Mouse (Mus musculus): ENCODE results near the gene Rnf4.

Rnf4 gene

DNA sequence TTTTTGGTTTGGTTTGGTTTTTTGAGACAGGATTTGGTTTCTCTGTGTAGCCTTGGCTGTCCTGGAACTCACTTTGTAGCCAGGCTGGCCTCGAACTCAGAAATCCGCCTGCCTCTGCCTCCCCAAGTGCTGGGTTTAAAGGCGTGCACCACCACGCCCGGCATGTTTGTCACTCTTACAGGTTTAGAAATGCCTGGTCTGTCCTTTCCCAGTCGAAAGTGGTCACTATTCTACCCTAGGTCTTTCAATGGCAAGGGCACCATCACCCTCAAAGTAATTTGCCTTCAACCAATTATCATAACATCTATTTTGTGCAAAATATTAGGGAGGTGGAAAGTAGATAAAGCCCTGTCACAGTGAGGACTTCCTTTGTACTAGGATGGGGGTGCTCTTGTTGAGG, 4.2 kb downstream of the Rnf4 start:
- no peak for DNase-seq

DNA sequence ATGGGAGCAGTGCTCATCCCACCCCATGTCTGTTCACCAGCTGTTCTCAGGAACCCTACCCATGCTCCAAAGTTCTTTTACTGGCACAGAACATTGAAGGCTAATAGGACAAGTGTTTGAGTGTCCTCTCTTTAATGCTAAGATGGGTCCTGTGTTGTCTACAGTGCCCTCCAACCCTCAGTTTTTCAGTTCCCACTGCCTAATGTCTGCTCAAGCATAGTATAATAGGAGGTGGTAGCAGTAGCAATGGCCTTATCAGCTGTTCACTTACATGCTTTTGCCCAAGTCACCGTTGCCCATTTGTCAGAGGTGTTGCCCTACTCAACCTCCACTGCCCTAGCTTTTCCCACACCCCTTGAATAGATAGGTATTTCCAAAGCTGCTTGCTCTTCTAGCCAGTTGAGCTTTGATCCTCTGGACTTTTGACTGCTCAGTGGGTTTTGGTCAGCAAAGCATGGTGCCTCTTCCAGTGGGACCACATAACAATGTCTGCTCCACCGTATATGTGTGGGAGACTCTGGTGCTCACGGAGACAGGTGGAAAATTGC, 16.1 kb downstream of the Rnf4 start:
- no peak for DNase-seq

DNA sequence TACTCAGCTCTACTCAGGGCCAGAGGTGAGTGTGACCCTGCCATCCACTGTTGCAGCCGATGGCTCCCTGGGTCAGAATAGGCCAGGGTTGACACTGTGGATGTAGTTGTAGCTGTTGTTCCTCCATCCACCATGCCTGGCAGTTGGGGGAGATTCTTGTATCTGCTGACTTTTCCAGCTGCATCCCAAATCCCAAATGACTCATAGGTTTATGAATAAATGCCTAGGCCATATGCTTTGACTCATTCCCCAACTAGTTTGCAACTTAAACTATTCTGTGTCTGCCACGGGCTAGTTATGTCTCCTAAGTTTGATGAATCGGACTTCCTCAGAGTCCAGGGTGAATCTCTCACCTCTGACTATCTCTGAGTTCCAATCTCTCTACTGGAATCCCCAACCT, 24.2 kb downstream of the Rnf4 start:
- no peak for DNase-seq

DNA sequence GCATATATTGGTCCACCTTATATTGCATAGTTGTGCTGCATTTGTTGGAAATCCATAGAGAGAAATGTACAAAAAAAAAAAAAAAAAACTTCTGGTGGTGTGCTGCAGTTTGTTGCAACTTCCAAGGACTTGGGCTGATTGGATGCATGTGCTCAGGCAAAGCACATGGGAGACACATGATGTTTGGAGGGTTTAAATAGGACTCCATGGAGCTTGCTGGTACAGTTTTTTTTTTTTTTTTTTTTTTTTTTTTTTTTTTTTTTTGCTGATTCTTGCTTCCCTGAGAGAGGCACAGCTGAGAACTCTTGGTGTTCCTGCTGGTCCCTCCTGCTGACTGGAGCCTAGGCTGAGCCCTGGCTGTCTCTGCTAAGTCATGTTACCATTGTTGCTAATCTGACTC, 27.0 kb downstream of the Rnf4 start:
- no peak for DNase-seq

DNA sequence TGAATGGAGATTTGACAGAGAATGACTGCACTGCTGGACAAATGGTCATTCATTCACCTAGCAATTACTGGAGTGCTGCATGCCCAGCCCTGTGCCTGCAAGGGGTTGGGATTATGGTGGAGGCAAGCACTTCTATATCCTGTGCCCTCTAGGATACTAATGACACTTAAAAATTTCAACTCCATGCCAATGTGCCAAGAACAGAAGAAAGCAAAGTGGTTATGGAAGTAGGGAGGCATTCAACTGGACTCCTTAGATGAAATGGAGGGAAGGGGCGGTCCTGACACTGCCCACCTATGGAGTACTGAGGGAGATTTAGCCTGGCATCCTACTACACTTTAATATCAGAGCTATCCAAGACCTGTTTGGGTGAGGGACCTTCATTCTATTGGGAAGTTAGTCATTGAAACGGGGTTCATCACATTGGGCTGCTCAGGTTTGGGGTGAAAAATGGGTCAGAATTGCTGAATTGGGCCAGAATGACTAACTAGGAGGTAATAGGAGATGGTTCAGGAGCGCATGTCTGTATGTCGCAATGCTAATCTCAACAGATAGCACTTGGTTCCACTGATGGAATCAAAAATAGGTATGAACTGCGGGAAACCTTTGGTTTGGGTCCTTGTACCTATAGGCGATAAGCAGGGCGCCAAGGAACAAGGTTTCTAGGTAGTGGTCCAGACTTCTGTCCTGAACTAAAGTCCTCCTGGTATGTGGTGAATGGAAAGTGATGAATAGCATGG, 32.6 kb downstream of the Rnf4 start:
- DNase-seq, result no peak

DNA sequence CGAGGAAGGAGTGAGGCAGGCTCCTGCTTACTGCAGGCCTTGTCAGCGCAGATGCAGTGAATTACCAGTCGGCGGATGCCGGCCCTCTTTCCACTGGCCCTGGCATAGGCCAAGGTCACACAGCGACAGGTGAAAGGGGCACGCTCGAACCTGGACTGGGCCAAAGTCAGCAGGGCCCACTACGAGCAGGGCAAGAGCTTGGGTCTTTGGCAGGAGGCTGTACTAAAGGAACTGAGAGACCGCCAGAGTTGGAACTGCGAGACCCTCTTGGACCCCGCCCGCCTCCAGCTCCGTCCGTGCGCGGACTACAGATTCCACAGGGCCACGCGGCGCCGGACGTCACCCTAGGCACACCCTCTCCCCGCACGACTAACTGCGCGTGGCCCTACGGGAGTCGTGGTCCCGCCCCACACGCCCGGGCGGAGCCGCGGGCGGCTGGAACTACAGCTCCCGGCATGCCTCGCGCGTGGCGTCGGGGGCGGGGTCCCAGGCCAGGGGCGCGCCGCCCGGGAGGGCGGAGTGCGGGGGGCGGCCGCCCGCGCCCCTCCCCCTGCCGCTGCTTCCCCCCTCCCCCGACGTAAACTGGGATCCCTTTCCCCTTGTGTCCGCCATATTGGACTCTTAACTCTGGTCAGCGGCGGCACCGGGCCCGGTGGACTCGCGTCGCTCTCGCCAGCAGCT, 33.4 kb downstream of the Rnf4 start, which contains the start of gene Fam193a:
Fam193a (plus strand) TSS at position 593 of the 681 bp plus-strand sequence.
- peak; percentile 98 for DNase-seq

DNA sequence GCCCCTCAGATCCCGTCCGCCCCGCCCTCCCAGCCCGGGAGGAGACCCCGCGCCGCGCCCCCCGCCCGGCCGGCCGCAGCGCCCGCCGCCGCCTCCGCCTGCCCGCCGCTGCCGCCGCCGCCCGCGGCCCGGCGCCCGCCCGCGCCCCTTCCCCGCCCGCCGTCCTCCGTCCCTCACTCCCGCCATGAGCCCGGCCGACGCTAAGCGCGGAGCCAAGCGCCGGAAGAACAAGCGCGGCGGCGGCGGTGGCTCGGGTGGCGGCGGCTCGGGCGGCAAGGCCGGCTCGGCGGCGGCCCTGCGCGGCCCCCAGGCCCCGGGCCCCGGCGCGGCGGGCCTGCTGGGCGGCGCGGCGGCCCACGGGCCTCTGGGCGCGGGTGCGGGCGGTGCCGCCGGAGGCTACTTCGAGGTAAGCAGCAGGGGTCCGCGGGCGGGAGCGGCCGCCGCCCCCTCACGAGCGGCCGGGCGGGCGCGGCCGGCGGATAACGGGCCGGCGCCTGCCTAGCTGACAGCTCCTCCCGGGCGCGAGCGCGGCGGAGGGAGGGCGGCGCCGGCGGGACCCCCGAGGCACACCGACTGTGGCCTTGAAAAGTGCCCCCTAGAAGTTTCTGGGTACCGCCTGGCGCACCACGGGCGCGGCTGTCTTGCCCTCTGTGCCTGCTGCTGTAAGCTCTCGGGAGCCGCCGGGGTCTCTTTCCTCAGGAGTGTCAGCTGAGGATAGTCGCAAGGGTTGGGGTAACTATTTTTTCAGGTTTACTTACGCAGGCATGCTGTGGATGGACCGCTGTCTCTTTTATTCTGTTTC, 34.1 kb downstream of the Rnf4 start:
- peak; percentile 38 for DNase-seq

DNA sequence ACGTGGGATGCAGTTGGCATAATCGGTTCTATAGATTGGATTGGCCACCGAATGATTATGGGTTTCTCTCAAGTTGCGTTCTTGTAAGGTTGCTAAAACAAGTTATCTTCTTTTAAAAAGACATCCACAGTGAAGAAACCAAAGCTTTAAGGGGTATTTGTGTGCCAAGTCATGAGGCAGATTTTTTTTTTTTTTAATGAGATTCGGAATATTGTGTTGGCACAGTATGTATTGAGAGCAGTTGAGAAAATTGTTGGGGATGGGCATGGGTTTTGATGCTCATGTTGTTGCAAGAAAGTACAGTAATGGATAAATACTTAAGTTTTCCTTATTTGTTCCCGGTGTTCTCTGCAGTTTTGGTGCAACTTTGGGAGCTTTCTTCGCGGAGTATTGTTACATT, 34.8 kb downstream of the Rnf4 start:
- DNase-seq, result no peak

DNA sequence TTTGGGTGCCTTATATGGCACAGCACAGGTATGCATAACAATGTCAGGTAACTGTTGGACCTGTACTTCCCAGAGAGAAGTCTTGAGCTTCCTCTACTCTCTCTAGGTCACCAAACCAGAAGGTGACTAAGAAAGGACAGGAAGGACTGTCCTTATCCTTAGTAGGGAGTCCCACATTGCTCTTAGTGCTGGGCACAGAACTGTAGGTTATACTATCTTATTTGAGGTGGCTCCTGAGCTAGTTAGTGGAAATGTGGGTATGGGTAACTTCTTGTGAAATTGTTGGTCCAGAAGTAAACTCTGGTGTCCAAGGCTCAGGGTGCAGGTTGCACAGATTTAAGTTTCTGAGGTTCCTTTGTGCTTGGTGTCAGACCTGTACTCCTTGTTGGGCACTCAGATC, 36.1 kb downstream of the Rnf4 start:
- DNase-seq, result no peak

DNA sequence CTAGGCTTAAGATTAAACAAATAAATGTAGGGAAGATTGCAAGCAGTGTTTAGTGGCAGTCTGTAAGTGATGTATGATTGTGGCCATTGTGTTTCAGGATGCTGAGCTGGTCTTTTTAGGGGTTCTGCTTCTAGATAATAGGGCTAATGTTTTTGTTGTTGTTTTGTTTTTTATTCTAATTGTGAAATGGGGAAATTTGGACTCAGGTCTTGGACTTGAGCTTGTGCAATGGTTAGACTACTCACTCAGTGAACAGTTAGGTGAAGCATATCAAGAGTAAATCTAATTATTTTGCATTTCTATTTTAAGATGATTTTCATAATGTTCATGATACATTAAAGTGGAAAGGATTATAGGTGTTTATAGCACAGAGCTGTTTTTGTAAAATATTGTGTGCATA, 36.5 kb downstream of the Rnf4 start:
- DNase-seq, result no peak

DNA sequence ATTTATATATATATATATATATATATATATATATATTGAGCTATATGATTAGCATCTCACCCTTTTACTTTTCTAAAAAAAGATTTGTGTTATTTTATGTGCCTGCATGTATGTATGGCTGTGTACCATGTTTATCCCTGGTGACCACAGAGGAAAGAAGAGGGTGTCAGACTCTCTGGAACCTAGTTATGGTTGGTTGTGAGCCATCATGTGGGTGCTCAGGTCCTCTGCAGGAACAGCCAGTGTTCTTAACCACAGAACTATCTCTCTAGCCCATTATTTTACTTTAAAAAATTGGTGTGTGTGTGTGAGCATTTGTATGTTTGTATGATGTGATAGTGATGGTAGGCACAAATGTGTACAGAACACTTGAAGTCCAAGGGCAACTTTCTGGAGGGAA, 42.7 kb downstream of the Rnf4 start:
- no peak for DNase-seq

DNA sequence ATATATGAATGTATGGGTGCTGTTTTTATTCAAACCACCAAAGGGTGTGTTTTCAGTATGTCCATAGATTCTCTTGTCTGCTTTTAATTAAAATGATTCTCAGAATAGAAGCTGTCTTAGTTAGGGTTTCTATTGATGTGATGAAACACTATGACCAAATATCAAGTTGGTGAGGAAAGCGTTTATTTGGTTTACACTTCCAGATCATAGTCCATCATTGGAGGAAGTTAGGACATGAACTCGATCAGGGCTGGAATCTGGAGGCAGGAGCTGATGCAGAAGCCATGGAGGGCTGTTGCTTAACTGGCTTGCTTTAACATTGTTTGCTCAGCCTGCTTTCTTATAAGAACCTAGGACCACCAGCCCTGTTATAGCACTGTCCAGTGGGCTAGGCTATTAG, 45.6 kb downstream of the Rnf4 start:
- DNase-seq, result no peak

DNA sequence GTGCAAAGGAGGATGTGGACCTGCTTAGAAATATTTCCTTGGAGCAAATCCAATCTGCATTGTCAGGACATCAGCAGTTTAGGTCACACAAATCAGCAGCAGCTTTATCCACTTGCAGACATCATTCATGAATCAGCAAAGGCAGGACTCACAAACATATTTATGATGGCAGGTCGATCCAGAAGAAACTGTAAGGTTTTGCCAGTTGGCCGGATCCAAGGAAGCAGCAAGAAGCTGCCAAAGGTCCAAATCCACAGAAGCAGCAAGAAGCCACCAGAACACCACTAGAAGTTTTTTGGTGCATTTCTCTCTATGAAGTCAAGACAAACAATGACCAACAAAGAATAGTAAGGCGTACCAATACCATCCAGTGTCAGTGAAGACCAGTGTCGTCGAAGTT, 49.5 kb downstream of the Rnf4 start:
- DNase-seq, result no peak

DNA sequence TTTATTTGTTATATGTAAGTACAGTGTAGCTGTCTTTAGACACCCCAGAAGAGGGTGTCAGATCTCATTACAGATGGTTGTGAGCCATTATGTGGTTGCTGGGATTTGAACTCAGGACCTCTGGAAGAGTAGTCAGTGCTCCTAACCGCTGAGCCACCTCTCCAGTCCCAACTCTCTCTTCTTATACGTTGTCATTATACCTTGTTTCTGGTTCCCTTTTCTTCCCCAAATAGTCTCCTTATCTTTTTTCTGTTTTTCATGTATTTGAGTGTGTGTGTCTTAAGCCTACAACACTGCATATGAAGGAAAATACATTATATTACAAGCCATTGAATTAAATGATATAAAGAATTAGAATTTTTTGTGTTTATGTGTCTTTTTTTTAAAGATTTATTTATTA, 50.7 kb downstream of the Rnf4 start:
- no peak for DNase-seq

DNA sequence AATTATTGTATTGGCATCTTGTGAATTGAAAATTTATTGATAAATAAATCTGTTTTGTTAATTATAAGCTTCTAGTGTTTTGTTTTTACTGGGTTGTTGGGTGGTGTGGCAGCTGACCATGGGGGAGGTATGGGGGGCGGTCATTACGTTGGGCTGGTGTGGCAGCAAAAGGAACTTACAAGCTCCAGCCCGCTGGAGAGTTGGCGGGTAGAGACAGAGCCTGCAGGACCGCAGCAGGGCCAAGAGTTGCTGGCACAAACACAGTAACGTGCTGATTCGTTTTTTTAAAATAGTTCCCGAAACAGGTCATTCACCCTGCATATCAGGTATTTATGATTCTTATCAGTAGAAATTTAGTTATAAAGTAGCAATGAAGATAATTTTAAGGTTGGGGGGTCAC, 57.2 kb downstream of the Rnf4 start:
- no peak for DNase-seq

DNA sequence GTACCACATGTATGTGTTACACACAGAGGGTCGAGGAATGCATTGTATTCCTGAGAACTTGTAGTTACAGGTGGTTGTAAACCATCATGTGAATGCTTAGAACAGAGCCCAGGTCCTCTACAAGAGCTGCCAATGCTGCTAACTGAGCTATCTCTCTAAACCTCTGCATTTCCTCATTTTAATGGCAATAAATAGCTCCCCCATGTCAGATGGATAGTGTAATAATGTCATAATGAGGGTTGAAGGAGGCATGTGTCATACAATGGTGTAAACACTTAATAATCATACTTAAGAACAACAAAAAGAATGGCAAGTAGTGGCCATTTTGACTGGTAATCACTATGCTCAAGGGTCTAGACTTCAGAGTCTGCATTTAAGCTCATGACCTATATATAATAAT, 59.3 kb downstream of the Rnf4 start:
- DNase-seq, result no peak

DNA sequence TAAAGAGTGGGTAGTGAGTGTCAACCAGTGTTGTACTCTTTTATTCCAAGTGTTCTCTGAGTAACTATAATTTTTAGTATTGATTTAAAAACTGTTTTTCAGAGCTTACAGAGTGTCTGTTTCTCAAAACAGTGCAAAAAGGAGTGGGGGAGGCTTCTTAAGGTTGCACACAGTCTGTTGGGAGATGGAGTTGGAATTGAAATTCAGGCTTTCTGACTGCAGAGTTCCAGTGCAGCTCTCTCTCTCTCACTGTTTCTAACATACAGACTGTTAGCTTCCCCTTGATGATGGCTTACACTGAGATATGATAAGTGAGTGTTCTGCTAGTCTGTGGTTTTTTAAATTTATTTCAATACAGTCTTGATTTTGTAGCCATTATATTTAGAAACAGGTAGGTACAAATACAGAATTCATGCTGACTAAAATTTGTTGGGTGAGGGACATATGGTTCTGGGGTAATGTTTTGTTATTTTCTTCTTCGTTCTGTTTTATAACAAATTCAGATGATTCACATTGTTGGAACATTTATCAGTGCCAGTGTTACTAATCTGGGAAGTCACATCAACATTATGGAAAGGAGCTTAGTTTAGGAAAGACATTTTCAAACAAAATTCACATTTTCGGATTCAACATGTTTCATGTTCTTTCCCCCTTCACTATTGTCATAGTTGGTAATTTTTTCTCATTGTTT, 59.9 kb downstream of the Rnf4 start:
- no peak for DNase-seq

DNA sequence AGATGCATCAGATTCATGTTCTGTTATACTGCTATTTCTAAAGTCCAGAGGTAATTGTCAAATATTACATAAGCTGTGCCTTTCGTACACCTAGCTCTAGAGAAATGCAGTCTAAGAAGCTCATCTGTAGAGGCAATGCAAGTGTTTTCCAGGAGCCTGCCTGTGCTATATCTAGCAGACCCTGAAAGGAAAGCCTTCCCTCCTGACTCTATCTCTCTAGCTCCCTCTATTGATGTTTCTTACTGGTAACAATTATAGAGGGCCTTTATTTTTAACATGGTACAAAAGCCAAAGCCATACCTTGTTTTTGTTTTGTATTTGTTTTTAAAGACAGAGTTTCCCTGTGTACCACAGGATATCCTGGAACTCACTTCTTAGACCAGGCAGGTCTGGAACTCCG, 61.8 kb downstream of the Rnf4 start:
- DNase-seq, result no peak

DNA sequence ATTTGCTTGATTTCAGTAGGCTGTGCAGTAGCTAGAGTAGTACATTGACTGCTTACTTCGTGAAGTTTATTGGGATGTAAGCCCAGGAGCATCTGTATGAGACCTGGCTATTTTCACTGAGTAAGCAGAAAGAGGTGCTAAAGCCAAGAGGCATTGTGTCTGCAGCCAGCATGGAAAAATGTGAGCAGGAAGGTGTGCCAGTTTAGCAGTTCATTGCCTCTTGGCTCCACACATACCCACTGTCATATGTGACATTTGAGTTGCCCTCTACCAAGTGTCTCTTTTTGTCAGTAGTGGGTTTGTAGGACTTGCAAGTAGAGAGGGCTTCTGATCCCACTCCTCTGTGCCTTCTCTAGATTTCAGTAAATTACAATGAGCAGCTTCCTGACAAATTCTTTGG, 62.2 kb downstream of the Rnf4 start:
- DNase-seq, result no peak
